Mouse (Mus musculus) subcutaneous adipose tissue, adult 2 months (tissue): Measurements from ENCODE around the gene Prps1l3. TPM values are rescaled to one million over a fixed set of nuclear protein-coding genes. Genes with fewer than 3 reads are reported as not detected.

Experiments used
- polyA plus RNA-seq: library from polyadenylated mRNA; depleted of rRNA; stranded (reverse); fragments of >200 nt; gene quantifications from 2 replicates; pipeline ENCODE4 v1.2.3, GENCODE M21; 2012; ENCODE audit warnings: low replicate concordance; rRNA removed

Prps1l3 gene
- polyA plus RNA-seq, result 10.4 and 21.2 TPM in 2 replicates

GRCm38 (mm10) chr12:57230192-57230706, at the start of gene Prps1l3, which contains the start of gene Mipol1:
Gene Prps1l3 (plus strand): TSS chr12:57230412.
Gene Mipol1 (plus strand): TSS chr12:57230427.

GRCm38 (mm10) chr12:57197363-57198026, 32.7 kb upstream of the Prps1l3 start, which contains the start of gene Slc25a21:
Gene Slc25a21 (minus strand): TSS chr12:57197472.

Other genes with a start within 250 kb of the Prps1l3 start
- 0.04 and 0.10 TPM in 2 replicates for gene Slc25a21, start 32.9 kb upstream of the Prps1l3 start, polyA plus RNA-seq
- 1.8 and 2.3 TPM in 2 replicates for gene Mipol1, start within 50 bp of the Prps1l3 start, polyA plus RNA-seq